Mouse (Mus musculus) thymus, adult 2 months (tissue): ENCODE results near the gene Nr2c2ap. TPM values are rescaled to one million over a fixed set of nuclear protein-coding genes. Genes with fewer than 3 reads are reported as not detected.

Experiments
- DNase-seq: peaks from one replicate; pipeline ENCODE4 v3.0.0; 2021
- H3K27ac ChIP-seq: fragments of 200-500 bp; 2 replicates; pipeline ENCODE4 v1.5.1; 2012; ENCODE audit warnings: low read length, control low read depth; ENCODE audit not compliant: control insufficient read depth, insufficient read depth
- H3K27me3 ChIP-seq: fragments of 200-500 bp; 2 replicates; pipeline ENCODE4 v1.6.1; 2012; ENCODE audit warnings: mild to moderate bottlenecking, low read length, moderate library complexity, mixed read lengths; ENCODE audit not compliant: control insufficient read depth, insufficient read depth
- H3K36me3 ChIP-seq: fragments of 200-500 bp; 2 replicates; pipeline ENCODE4 v1.6.1; 2012; ENCODE audit warnings: mild to moderate bottlenecking, low read length, moderate library complexity; ENCODE audit not compliant: control insufficient read depth, insufficient read depth
- H3K4me1 ChIP-seq: fragments of 200-500 bp; replicated peaks from 2 replicates; pipeline ENCODE4 v1.6.1; 2012; ENCODE audit warnings: low read length; ENCODE audit not compliant: control insufficient read depth, insufficient read depth
- H3K4me3 ChIP-seq: fragments of 200-500 bp; 2 replicates; pipeline ENCODE4 v1.5.1; 2012; ENCODE audit warnings: mild to moderate bottlenecking, low read length, control low read depth, moderate library complexity; ENCODE audit not compliant: control insufficient read depth, insufficient read depth
- CTCF ChIP-seq: fragments of 200-500 bp; IDR thresholded peaks from 2 replicates; pipeline ENCODE4 v1.5.1; 2012; ENCODE audit warnings: mild to moderate bottlenecking, control low read depth, low read length, moderate library complexity, borderline replicate concordance; ENCODE audit not compliant: control insufficient read depth, poor library complexity, insufficient read depth; ENCODE audit errors: extremely low read depth
- POLR2A ChIP-seq: fragments of 200-500 bp; IDR thresholded peaks from 2 replicates; pipeline ENCODE4 v1.6.1; 2012; ENCODE audit warnings: mild to moderate bottlenecking, low read length, control low read depth, moderate library complexity; ENCODE audit not compliant: control insufficient read depth, poor library complexity, insufficient read depth; ENCODE audit errors: extremely low read depth
- WGBS: fragments of 180-500 bp; shearing (Covaris S2); methylation state at CpG from one replicate; pipeline ENCODE4 v1.1.7; 2018; 5-methylcytosine and 5-hydroxymethylcytosine counted together
- polyA plus RNA-seq: library from polyadenylated mRNA; depleted of rRNA; stranded (reverse); fragments of >200 nt; gene quantifications from 2 replicates; pipeline ENCODE4 v1.2.3, GENCODE M21; 2012; rRNA removed

Nr2c2ap gene
- polyA plus RNA-seq, 1 experiment: 26.9 TPM

- no peaks in the 10 kb centered on the region for H3K27me3 ChIP-seq
- DNase-seq: no peak
- WGBS: 100% methylated on average over 2 of the region's 2 CpGs
- no peak overlapping the region for H3K27ac ChIP-seq
- H3K4me1 ChIP-seq: no peaks in the 10 kb centered on the region
- TF ChIP-seq POLR2A (no peak), CTCF (no peak)
- H3K4me3 ChIP-seq: no peak overlapping the region
- H3K36me3 ChIP-seq: no peaks in the 10 kb centered on the region; the same call in 1 of the 2 replicates
Observed at GRCm38 (mm10) chr8:70181903-70182252, 50.7 kb downstream of the Nr2c2ap start.

- TF ChIP-seq POLR2A (no peak), CTCF (no peak)
- H3K4me1 ChIP-seq: no peaks in the 10 kb centered on the region
- no peaks in the 10 kb centered on the region for H3K27me3 ChIP-seq
- no peak for DNase-seq
- no peak overlapping the region for H3K4me3 ChIP-seq
- WGBS: 96% methylated on average over 4 of the region's 4 CpGs
- H3K36me3 ChIP-seq: no peaks in the 10 kb centered on the region; the same call in 1 of the 2 replicates
- no peak overlapping the region for H3K27ac ChIP-seq
Observed at GRCm38 (mm10) chr8:70183194-70183593, 52.1 kb downstream of the Nr2c2ap start.

Other genes with a start within 250 kb of the Nr2c2ap start
- gene Cilp2, start 243.6 kb upstream of the Nr2c2ap start, polyA plus RNA-seq: 0.75 and 2.2 TPM in 2 replicates
- 1.3 and 1.8 TPM in 2 replicates for gene Tssk6, start 229.1 kb upstream of the Nr2c2ap start, polyA plus RNA-seq
- 120 and 150 TPM in 2 replicates for gene Ndufa13, start 228.8 kb upstream of the Nr2c2ap start, polyA plus RNA-seq
- gene Yjefn3, start 228.6 kb upstream of the Nr2c2ap start, polyA plus RNA-seq: 8.0 and 11.7 TPM in 2 replicates
- gene Gatad2a, start 134.9 kb upstream of the Nr2c2ap start, polyA plus RNA-seq: 84.5 and 116 TPM in 2 replicates
- gene Mau2, start 88.6 kb upstream of the Nr2c2ap start, polyA plus RNA-seq: 186 and 190 TPM in 2 replicates
- gene Sugp1, start 88.5 kb upstream of the Nr2c2ap start, polyA plus RNA-seq: 17.8 and 18.1 TPM in 2 replicates
- gene Tm6sf2, start 58.4 kb upstream of the Nr2c2ap start, polyA plus RNA-seq: 5.1 and 5.9 TPM in 2 replicates
- 0.11 and 0.15 TPM in 2 replicates for gene Hapln4, start 47.9 kb upstream of the Nr2c2ap start, polyA plus RNA-seq
- 0.05 and 0.08 TPM in 2 replicates for gene Ncan, start 10.5 kb upstream of the Nr2c2ap start, polyA plus RNA-seq
- 49.7 and 58.2 TPM in 2 replicates for gene Rfxank, start 7.8 kb downstream of the Nr2c2ap start, polyA plus RNA-seq
- 174 and 178 TPM in 2 replicates for gene Borcs8, start 8.2 kb downstream of the Nr2c2ap start, polyA plus RNA-seq
- 3.5 and 3.6 TPM in 2 replicates for gene Mef2b, start 8.4 kb downstream of the Nr2c2ap start, polyA plus RNA-seq
- 144 and 156 TPM in 2 replicates for gene Tmem161a, start 41.0 kb downstream of the Nr2c2ap start, polyA plus RNA-seq
- 59.1 and 66.6 TPM in 2 replicates for gene Slc25a42, start 81.0 kb downstream of the Nr2c2ap start, polyA plus RNA-seq
- 98.2 and 103 TPM in 2 replicates for gene Sugp2, start 102.9 kb downstream of the Nr2c2ap start, polyA plus RNA-seq
- gene Armc6, start 103.1 kb downstream of the Nr2c2ap start, polyA plus RNA-seq: 24.3 and 25.4 TPM in 2 replicates
- 60.6 and 67.6 TPM in 2 replicates for gene Homer3, start 151.5 kb downstream of the Nr2c2ap start, polyA plus RNA-seq
- gene Ddx49, start 171.2 kb downstream of the Nr2c2ap start, polyA plus RNA-seq: 72.1 and 75.4 TPM in 2 replicates
- gene Cope, start 171.2 kb downstream of the Nr2c2ap start, polyA plus RNA-seq: 397 and 454 TPM in 2 replicates
- 0.13 and 0.61 TPM in 2 replicates for gene Cers1, start 184.4 kb downstream of the Nr2c2ap start, polyA plus RNA-seq
- gene Gdf1, start 198.5 kb downstream of the Nr2c2ap start, polyA plus RNA-seq: 0.13 and 0.23 TPM in 2 replicates
- gene Upf1, start 221.9 kb downstream of the Nr2c2ap start, polyA plus RNA-seq: 76.0 and 104 TPM in 2 replicates
- 4.1 and 4.7 TPM in 2 replicates for gene Comp, start 242.2 kb downstream of the Nr2c2ap start, polyA plus RNA-seq